Mouse (Mus musculus) thymus, postnatal 36 days (tissue): Measurements from ENCODE around the gene Krtap4-7.
"Not testable (repeated sequence)": the region's sequence is repeated elsewhere in the genome, so short reads cannot be mapped to it uniquely, and the experiment has no call there.

Source experiments
- DNase-seq, 2 experiments: peaks; one replicate each; pipeline ENCODE4 v3.0.0; 2022; ENCODE audit warnings: mixed read lengths in 2 of 2

Krtap4-7 gene

DNA sequence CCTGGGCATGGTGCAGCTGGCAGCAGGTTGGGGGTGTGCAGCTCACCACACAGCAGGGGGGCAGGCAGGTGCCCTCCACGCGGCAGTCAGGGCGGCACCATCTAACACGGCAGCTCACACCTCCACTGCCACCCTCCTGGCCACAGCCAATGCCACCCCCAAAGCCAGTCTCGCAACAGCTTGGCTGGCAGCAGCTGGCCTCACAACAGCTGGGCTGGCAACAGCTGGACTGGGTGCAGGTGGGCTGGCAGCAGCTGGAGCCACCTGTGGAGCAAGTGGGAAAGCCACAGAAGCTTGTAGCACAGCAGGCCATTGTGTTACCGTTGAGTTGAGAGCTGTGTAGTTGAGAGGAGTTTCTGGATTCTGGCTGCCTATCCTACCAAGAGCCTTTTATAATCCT is 46.1 kb downstream of the Krtap4-7 start, which contains the start of gene Krtap9-3:
Gene Krtap9-3 (minus strand): TSS at position 364 of the 400 bp plus-strand sequence.
- not testable (repeated sequence) for DNase-seq
